Mouse (Mus musculus): ENCODE results near the gene Eif4g3.
A peak's percentile ranks its signal among the peaks of the same experiment; 100 is the strongest.

Eif4g3 gene

DNA sequence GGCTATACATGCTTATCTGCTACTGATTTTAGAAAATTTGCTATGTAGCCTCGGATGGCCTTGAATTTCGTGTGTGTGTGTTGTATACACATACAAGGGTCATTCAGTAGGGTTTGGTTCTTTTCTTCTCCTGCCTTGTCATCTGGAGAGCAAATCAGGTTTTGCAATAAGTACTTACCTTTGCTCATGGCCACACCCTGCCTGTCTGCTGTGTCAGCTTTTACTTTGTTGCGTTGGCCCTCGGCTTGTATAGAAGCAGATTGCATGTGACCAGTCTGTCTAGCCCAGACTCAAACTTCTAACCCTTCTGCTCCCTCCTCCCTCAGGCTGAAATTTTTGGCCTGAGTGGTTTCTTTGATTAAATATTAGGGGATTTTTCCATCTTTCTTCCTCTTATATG lies 157.2 kb downstream of the Eif4g3 start:
- DNase-seq (ENCODE audit: extremely low read depth, low read depth, low spot score) = no peak

DNA sequence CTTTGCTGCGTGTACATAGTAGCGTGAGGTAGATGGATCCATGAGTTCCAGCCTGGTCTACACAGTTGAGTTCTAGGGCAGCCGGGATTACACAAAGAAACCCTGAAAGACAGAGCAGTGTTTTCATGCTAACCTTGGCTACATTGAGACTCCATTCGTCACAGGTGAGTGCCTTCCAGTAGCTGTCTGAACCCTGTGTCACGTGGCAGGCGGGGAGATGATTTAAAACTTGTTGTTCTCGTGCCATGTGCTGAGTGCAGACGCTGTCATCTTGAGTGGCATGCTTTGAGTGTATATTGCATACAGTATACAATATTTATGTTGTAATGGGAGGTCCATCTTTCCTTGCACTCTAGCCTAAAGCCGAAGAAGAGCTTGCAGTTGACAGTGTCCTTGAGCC lies 158.4 kb downstream of the Eif4g3 start:
- no peak for DNase-seq (ENCODE audit: extremely low read depth, low read depth, low spot score)

DNA sequence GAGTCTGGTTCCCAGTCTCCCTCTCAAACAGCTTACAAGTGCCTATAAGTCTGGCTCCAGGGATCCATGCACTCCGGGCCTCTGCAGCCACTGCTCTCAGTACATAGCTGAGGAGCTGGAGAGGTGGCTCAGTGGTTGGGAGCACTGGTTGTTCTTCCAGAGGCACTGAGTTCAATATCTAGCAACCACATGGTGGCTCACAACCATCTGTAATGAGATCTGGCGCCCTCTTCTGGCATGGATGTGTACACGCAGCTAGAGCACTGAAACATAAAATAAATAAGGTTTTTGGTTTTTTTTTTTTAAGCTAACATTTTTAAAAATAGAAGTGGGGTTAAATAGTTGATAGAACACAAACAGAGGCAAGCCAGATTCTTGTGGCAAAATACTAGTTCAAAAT lies 161.2 kb downstream of the Eif4g3 start:
- no peak for DNase-seq (ENCODE audit: extremely low read depth, low read depth, low spot score)

DNA sequence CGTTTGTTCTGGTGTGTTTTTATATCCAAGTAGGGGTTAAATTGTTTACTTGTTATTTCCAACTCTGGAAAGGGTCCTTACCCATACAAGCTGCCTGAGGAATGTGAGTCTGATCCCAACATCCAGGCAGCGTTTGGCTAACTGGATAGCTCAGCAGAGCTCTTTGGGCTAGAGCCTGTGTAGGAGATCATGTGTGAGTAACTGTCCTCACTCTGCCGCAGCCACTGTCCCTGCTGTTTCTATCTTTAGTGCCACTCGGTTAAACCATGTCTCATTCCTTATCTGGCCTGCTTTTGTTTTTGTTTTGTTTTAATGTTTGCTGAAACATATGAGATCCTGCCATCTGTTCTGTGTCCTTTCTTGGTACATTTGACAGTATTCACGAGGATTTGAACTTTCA lies 168.1 kb downstream of the Eif4g3 start:
- no peak for DNase-seq (ENCODE audit: extremely low read depth, low read depth, low spot score)

DNA sequence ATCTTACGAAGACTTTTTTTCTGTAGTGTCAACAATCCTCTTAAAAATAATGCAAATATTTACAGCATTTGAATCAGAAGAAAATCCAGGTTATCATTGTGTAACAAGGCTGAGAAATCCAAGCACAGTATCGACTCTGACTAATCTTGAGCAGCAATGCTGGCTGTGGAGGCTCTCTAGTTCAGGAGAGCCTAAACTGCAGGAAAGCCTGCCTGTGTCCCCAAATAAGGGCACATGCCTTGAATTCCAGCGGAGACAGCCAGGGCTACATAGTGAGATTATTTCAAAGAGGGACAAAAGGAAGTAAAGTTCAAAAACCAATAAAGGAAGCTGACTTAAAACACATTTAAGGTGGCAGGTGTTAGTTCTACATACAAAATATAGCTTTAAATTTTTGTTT lies 168.7 kb downstream of the Eif4g3 start:
- DNase-seq (ENCODE audit: extremely low read depth, low read depth, low spot score) = no peak

DNA sequence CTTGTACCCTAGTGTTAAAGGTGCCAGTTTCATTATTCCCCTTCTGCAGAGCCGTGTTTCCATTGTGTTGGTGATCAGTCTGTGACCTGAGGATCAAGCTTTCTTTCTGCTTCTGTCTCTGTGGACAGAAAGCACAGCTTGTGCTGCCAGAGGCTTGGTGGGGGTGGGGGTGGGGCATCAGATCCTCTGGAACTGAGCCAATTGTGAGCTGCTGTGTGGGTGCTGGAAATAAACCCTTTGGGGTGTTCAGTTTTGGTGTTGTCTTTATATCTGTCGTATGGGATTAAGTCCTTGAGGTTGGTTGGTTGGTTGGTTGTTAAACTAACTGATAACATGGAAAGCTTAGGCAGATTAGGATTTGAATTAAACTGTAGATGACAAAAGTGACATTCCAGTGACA lies 171.0 kb downstream of the Eif4g3 start:
- no peak for DNase-seq (ENCODE audit: extremely low read depth, low read depth, low spot score)

DNA sequence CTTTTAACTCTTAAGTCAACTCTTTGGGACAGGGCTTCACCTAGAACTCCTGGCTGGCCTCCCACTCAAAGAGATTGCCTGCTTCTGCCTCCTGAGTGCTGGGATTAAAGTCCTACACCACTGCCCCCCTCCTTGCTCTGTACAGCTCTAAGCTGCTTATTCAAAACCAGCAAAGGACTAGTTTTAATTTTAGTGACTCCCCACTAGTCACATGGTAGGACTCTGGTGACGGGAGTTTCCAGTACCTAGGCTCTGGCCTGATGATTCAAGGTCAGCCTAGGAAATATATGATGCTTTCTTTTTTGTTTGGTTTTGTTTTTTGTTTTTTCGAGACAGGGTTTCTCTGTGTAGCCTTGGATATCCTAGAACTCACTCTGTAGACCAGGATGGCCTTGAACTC lies 172.0 kb downstream of the Eif4g3 start:
- no peak for DNase-seq (ENCODE audit: extremely low read depth, low read depth, low spot score)

DNA sequence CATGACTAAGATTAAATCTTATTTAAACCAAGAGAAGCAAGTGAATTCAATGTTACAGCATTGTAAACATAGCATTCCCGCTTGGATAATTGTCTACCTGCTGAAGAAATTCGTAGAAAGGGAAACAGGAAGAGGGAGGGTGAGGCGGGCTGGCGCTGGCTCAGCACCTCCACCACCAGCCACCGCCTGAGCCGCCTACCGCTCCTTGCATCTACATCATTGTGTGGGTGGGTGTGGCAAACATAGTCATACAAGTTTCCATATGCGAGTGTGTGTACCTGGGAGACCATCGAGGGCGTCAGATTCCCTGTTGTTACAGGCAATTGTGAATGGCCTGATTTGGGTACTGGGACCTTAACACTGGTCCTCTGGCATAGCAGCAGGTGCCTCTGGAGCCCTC lies 173.7 kb downstream of the Eif4g3 start:
- DNase-seq (ENCODE audit: extremely low read depth, low read depth, low spot score) = no peak

DNA sequence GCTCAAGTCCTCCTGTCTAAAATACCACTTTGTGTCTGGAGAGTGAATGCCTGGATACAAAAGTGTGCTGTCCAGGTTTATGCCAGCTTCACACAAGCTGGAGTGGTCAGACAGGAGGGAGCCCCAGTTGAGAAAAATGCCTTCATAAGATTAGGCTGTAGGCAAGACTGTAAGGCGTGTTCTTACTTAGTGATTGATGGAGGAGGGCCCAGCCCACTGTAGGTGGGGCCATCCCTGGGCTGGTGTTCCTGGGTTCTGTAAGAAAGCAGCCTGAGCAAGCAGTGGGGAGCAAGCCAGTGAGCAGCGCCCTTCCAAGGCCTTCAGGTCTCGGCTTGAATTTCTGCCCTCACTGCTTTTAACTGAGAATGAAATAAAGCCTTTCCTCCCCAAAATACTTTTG lies 175.3 kb downstream of the Eif4g3 start:
- DNase-seq (ENCODE audit: extremely low read depth, low read depth, low spot score) = no peak

DNA sequence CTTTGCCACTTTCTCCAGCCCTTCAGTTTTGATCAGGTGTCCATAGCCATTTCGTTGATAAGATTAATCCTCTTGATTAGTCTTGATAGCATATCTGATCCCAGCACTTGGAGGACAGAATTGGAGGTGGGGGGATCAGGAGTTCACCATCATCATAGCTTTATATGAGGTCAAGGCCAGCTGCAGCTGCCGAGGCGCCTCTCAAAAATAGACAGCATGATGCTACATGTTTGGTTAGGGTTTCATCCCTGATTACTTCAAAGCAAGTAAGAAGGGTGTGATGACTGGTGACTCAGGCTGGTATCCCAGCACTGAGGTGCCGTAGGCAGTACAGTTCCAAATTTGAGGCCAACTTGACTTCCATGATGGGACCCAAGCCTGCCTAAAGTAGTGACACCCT lies 176.6 kb downstream of the Eif4g3 start:
- DNase-seq (ENCODE audit: extremely low read depth, low read depth, low spot score) = no peak

DNA sequence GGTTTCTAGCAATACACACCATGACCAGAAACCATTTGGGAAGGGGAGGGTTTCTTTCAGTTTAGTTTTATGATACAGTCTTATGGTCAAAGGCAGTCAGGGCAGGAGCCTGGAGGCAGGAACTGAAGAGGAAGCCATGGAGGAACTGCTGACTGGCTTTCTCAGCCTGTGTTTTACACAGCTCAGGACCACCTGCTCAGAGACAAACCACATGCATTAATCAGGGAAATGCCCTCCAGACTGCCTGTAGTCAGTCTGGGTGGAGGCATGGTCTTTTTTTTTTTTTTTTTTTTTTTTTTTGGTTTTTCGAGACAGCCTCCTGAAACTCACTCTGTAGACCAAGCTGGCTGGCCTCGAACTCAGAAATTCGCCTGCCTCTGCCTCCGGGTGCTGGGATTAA lies 179.9 kb downstream of the Eif4g3 start:
- DNase-seq (ENCODE audit: extremely low read depth, low read depth, low spot score) = no peak

DNA sequence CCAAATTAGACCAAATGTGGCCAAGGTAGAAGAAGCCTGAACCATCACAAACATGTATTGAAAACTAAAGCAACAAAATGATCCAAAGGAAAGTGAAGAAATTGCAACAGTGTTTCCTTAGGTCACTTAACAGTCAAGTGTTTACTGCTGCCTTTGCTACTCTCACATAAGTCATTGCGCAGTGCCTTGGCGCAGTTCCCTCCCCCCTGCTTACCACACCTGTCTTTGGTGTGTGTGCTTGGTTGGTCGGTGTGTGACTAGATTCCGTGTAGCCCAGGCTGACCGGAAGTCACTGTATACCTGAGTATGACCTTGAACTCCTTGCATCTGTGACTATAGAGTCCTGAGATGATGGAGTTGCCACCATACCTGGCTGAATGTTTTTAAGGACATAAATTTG lies 186.6 kb downstream of the Eif4g3 start:
- no peak for DNase-seq (ENCODE audit: extremely low read depth, low read depth, low spot score)

DNA sequence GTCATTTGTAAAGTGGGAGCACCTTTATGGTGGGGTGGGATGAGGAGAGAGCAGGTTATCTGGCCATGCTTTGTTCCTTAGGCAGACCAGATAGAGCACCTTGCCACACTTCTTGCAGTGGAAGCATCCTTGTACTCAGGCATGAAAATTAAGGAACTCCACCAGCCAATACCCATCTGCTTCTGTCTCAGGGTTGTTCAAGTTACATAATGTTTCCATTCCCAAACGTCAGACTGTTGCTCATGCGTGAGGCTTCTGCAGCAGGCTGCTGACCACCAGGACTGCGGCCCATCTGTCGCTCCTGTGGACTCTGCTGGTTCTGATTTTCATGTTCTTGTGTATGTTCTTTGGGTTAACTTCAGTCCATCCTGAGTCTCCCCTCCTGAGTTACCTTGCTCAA lies 187.9 kb downstream of the Eif4g3 start:
- DNase-seq (ENCODE audit: extremely low read depth, low read depth, low spot score) = no peak

DNA sequence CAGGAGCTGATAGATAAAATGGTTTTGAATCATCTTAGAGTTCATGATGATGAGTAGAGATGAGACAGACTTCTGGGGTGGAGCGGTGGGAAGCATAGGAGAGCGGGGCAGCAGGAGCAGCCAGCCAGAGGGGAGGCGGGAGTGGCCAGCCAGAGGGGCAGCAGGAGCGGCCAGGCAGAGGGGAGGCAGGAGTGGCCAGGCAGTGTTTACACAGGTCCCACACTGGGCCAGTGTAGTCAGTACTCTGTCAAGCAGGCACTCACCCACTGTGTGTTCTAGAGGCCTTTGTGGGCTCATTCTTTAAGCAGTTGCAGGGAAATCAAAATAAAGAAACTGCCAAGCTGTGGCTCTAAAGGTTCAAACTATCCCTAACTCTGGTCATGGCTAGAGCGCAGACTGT lies 191.2 kb downstream of the Eif4g3 start:
- no peak for DNase-seq (ENCODE audit: extremely low read depth, low read depth, low spot score)

DNA sequence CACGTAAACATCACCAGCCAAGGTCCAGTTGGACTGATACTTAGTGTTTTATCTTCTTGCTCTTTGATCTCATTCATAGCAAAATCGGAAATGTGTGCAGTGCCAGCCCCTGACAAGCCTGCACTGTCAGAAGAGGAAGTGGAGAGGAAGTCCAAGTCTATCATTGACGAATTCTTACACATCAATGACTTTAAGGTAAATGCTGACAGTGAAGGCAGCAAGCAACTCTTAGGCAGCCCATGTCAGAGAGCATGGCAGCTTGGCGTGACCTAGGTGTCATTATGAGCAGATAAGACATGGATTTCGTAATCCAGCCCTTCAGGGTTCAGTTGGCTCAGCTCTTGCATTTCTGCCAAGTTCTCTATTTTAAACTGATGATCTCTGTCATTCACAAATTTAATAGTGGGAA lies 191.8 kb downstream of the Eif4g3 start:
- no peak for DNase-seq (ENCODE audit: extremely low read depth, low read depth, low spot score)

DNA sequence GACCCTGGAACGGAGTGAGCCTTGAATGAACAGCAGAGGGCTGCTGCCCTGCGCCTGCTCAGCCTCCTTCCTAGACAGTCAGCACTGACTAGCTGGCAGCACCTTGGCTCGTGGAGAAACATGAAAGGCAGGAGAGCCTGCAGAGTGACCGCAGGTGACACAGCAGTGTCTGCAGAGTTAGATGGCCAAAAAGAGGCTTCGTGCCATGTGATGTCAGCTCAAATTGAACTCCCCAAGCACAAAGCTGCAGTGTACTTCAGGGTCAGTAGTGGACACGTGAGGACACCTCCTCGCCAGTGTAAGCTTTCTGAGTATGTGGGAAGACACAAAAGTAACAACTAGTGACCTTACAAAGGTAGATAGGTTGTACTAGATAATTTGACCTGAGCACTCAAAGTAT lies 193.1 kb downstream of the Eif4g3 start:
- no peak for DNase-seq (ENCODE audit: extremely low read depth, low read depth, low spot score)

DNA sequence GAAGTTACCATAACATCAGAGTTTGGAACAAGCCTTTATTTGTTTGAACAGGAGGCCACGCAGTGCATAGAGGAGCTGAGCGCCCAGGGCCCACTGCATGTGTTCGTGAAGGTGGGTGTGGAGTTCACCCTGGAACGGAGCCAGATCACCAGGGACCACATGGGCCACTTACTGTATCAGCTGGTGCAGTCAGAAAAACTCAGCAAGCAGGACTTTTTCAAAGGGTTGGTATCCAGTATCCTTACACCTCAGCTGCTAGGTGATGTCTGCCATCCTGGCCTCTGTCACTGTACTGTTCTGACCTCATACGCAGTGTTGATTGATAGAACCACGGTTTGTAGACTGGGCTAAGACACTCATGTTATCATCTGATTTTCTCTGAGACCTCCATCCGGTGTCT lies 195.2 kb downstream of the Eif4g3 start:
- DNase-seq (ENCODE audit: extremely low read depth, low read depth, low spot score) = no peak

DNA sequence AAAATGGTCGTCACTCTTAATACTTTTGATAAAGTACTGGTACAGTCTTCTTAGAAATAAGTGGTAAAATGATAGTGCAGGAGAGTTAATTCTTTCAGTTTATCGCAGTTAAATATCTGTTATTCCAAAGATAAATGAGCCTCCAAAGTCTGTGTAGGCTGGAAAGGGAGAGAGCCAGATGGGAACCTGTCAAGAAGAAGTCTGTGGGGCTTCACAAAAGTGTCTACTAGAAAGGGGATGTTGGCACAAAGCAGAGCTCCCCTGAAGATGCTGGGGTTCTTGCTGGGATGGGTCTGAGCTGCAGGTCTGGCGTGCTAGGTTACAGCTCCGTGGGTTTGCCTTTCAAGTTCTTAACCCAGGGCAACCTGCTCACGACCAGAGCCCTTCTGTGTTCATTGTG lies 199.7 kb downstream of the Eif4g3 start:
- DNase-seq (ENCODE audit: extremely low read depth, low read depth, low spot score) = no peak

DNA sequence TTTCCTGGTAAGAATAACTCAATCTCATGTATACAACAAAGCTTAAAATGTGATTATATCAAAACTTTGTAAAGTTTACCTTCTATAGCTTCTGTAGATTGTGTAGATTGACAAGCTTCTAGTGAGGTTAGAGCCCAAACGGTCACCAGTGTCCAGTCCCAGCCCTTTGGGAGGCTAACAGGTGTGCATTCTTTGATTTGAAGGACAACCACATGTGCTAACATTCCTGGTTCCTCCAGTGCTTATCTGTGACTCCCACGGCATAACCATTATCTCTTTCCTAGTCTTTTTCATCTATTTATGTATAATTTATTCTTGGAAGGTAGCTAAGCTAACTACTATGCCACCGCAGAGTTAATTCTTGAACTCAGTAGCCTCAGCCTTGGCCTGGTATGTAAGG lies 207.9 kb downstream of the Eif4g3 start:
- DNase-seq (ENCODE audit: extremely low read depth, low read depth, low spot score) = no peak

DNA sequence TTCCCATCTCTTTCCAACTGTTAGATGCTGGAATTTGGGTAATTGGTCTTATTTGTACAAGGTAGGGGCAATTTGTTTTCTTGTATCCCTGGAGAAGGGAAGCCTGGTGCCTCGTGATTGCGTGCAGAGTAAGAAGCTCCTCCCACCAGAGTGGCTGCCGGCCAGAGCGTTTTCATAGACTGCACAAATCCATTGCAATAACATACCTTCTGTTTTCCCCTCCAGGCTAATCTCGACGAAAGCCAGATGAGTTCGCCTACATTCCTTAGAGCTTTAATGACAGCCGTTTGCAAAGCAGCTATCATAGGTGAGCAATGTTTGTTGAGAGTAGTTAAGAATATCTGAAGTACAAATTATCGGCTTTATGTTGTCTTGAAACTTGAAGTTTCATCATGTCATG lies 208.9 kb downstream of the Eif4g3 start:
- peak; percentile 70 for DNase-seq (ENCODE audit: extremely low read depth, low read depth, low spot score)

DNA sequence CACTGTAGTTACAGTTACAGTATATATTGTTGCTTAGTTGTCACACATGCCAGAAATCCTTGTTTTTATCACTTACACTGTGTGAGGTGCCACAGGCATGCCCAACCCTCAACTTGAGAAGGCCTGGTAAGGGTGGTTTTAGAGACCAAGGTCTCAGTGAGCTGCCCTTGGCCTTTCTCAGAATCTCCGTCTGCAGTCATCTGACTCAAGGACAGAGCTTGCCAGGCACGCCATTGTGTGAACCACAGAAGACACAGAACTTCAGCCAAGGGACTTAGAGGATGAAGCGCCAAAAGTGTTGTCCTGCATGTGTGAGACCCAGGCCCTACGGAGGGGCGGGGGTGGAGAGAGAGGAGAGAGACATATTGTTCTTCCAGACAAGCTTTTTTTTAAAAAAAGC lies 217.3 kb downstream of the Eif4g3 start:
- no peak for DNase-seq (ENCODE audit: extremely low read depth, low read depth, low spot score)

DNA sequence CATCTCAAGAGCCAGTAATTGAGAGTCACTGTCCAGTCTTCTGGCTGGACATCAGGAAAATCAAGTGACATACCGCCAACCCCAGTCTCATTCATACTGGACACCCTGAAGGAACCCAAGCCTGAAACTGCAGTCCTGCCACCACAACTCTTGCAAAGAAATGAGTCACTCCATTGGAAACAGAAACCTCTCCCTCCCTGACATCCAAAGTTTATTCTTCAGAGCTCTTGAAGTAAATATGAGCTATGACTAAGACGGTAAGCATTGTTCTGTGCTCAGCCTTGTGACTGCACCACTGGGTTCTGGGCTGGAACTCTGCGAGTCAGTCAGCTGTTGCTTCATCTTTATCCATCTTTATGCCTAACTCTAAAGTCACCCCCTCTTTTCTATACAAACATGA lies 221.0 kb downstream of the Eif4g3 start:
- no peak for DNase-seq (ENCODE audit: extremely low read depth, low read depth, low spot score)

DNA sequence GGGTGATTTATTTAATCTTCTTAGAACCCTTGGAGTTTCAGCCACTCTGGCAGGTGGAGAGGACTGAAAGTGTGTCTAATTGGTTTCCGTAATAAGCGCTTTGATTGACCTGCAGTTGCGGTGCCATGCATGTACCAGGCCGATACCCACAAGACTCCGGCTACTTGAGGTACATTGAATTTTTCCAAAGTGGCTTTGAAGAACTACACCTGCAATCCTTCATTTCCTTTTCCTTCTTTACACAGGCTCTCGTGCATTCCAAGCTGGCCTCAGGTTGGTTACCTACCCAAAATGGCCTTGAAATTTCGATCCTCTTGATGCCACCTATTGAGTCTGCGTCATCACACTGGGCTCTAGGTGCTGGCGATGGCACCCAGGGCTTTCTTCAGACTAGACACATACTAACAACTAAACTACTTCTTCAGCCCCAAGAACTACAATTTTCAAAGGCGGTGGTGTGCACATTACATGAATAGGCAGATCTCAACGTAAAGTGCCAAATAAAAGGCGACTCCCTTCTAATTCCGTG lies 222.9 kb downstream of the Eif4g3 start:
- no peak for DNase-seq (ENCODE audit: extremely low read depth, low read depth, low spot score)

Measured in fat pad, adult 2 months (tissue).